Mouse (Mus musculus): ENCODE measurements around the gene Ina. TPM values are rescaled to one million over a fixed set of nuclear protein-coding genes. Genes with fewer than 3 reads are reported as not detected.

Ina gene
- polyA plus RNA-seq, 1 experiment from 2014 or later: 102 TPM

DNA sequence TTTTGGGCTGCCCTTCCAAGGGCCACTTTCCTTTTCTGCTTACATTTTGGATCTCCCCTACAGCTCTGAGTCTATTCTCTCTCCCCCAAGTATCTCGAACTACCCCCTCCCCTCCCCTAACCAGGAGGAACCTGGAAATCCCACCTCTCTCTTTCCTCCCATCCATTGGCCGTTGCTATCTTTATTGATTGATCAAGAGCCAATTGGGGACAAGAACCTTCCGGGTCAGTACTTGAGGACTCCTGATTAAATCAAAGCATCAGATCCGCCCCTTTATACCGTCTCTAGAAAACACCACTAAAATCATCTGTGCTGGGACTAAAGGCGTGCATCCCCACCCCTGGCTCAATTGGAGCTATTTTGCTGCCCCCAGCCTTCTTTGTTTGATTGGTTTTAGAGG is 33.0 kb upstream of the Ina start:
- no peak overlapping the region for H3K4me2 ChIP-seq (ENCODE audit: low read depth, low read length, severe bottlenecking)
- no peaks in the 10 kb centered on the region for H3K9me3 ChIP-seq (ENCODE audit: control insufficient read depth, low read length)
- no peaks in the 10 kb centered on the region for H3K36me3 ChIP-seq (ENCODE audit: control insufficient read depth, insufficient read depth, low read length)
- no peaks in the 10 kb centered on the region for H3K27me3 ChIP-seq (ENCODE audit: control insufficient read depth, insufficient read depth, low read length)
- DNase-seq (ENCODE audit: low spot score) (no peak), ATAC-seq (replicated peaks; ENCODE audit: low FRiP score) (no peak)
- H3K4me3 ChIP-seq (ENCODE audit: low read depth, low read length): no peak overlapping the region
- H3K9ac ChIP-seq (ENCODE audit: low read length): no peak overlapping the region
- H3K4me1 ChIP-seq (replicated peaks; ENCODE audit: control insufficient read depth, insufficient read depth, low read length): no peaks in the 10 kb centered on the region
- 36% methylated on average over 6 of the region's 6 CpGs for WGBS
- no peak overlapping the region for H3K27ac ChIP-seq (ENCODE audit: low read depth, low read length)

DNA sequence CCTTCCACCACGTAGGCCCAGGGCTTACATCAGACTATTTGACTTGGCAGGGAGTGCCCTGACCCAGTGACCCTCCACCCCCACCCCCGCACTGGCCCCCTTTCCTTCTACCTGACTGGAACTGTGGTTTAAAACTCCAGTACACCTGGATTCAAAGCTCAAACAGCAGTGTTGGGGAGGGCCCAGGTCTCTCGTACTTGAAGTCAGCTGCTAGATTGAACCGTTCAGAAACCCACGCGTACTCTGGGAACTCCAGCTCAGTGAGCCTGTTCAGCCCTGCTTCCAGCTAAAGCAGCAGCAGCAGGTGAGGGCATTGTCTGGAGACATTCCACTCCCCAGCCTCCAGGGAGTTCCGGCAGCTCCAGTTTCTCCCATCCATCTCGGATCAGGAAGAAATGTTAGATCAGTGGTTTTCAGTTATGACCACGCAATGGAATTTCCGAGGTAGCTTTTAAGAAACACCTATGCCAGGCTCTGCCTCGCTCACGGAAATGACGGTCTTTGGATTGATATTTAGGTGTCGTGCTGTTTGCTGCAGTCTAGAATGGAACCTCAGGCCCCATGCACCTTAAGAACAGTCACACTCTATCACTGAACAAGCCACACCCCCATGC is 31.0 kb upstream of the Ina start:
- Histone ChIP-seq H3K27me3 (ENCODE audit: control insufficient read depth, insufficient read depth, low read length) (no peaks in the 10 kb centered on the region), H3K9ac (ENCODE audit: low read length) (no peak overlapping the region), H3K4me3 (ENCODE audit: low read depth, low read length) (no peak overlapping the region), H3K27ac (ENCODE audit: low read depth, low read length) (no peak overlapping the region), H3K4me2 (ENCODE audit: low read depth, low read length, severe bottlenecking) (no peak overlapping the region), H3K9me3 (ENCODE audit: control insufficient read depth, low read length) (no peaks in the 10 kb centered on the region), H3K4me1 (replicated peaks; ENCODE audit: control insufficient read depth, insufficient read depth, low read length) (peaks cover 3% of the 10 kb centered on the region; the same call in 1 of the 2 replicates), H3K36me3 (ENCODE audit: control insufficient read depth, insufficient read depth, low read length) (no peaks in the 10 kb centered on the region)
- ATAC-seq (replicated peaks; ENCODE audit: low FRiP score): no peak
- no peak for DNase-seq (ENCODE audit: low spot score)
- 50% methylated on average over 14 of the region's 14 CpGs for WGBS

DNA sequence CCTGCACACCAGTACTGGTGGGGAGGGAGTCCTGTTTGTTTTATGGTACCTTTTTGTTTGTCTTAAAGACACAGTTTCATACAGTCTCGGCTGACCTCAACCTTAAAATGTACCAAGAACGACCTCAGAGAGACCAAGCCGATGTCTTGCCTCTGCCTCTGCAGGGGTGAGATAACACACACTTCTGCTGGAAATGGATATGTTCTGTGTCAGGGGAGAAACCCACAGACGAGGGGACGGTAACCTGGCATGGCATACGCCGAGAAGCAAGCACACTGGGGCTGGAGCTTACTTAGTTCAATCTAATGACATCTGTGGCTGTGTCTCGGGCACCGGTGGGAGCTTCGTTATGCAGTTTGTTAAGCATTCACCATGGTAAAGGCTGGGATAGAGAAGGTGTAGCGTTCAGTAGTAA is 30.5 kb upstream of the Ina start:
- no peak overlapping the region for H3K27ac ChIP-seq (ENCODE audit: low read depth, low read length)
- no peak overlapping the region for H3K4me3 ChIP-seq (ENCODE audit: low read depth, low read length)
- no peak for ATAC-seq (replicated peaks; ENCODE audit: low FRiP score)
- DNase-seq (ENCODE audit: low spot score): no peak
- H3K9ac ChIP-seq (ENCODE audit: low read length): no peak overlapping the region
- H3K4me1 ChIP-seq (replicated peaks; ENCODE audit: control insufficient read depth, insufficient read depth, low read length): peaks cover 5% of the 10 kb centered on the region; the same call in 1 of the 2 replicates
- H3K36me3 ChIP-seq (ENCODE audit: control insufficient read depth, insufficient read depth, low read length): no peaks in the 10 kb centered on the region
- no peaks in the 10 kb centered on the region for H3K27me3 ChIP-seq (ENCODE audit: control insufficient read depth, insufficient read depth, low read length)
- WGBS: 64% methylated on average over 11 of the region's 11 CpGs
- no peak overlapping the region for H3K4me2 ChIP-seq (ENCODE audit: low read depth, low read length, severe bottlenecking)
- no peaks in the 10 kb centered on the region for H3K9me3 ChIP-seq (ENCODE audit: control insufficient read depth, low read length)

DNA sequence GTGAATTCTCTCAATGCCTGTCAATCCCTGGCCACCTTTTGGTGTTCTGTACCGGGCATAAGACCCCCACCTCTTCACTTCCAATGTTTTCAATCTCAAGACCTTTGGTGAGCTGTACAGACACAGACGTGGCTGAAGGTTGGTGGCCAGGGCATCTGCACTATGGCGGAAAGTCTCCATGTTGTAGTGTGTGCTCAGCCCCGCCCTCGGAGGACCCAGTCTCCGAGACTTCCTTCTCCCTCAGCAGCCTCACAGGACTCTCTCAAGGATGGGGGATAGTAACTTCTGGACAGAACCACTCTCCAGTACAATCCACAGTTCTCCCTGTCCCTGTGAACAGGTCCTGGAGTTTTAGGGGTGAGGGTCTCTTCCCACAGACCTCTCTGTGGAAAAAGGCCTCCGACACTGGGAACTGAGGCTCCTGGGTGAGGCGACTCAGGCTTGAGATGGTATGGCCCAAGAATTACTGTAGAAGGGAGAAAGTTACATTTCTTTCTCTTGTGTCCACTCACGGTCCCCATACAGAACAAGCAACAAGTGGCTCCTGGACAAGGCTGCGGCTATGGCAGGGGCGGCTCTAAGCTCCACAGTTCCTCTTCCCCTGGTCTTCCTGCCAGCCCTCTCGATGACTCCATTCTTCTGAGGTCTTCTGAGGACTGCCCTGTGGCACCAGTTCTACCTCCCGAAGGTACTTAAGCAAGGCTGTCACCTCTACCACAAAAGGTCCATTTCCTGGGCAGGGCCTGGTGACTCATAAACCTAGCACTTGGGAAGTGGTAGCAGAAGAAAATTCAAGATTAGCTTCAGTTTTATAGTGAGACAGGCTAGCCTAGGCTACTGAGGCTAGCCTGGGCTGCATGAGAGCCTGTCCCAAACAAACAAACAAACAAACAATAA is 29.5 kb upstream of the Ina start:
- no peaks in the 10 kb centered on the region for H3K9me3 ChIP-seq (ENCODE audit: control insufficient read depth, low read length)
- no peak overlapping the region for H3K9ac ChIP-seq (ENCODE audit: low read length)
- H3K27ac ChIP-seq (ENCODE audit: low read depth, low read length): no peak overlapping the region
- WGBS: 87% methylated on average over 13 of the region's 13 CpGs
- H3K36me3 ChIP-seq (ENCODE audit: control insufficient read depth, insufficient read depth, low read length): no peaks in the 10 kb centered on the region
- DNase-seq (ENCODE audit: low spot score) (no peak), ATAC-seq (replicated peaks; ENCODE audit: low FRiP score) (no peak)
- no peak overlapping the region for H3K4me3 ChIP-seq (ENCODE audit: low read depth, low read length)
- H3K4me1 ChIP-seq (replicated peaks; ENCODE audit: control insufficient read depth, insufficient read depth, low read length): peaks cover 6% of the 10 kb centered on the region; the same call in 1 of the 2 replicates
- no peak overlapping the region for H3K4me2 ChIP-seq (ENCODE audit: low read depth, low read length, severe bottlenecking)
- no peaks in the 10 kb centered on the region for H3K27me3 ChIP-seq (ENCODE audit: control insufficient read depth, insufficient read depth, low read length)

DNA sequence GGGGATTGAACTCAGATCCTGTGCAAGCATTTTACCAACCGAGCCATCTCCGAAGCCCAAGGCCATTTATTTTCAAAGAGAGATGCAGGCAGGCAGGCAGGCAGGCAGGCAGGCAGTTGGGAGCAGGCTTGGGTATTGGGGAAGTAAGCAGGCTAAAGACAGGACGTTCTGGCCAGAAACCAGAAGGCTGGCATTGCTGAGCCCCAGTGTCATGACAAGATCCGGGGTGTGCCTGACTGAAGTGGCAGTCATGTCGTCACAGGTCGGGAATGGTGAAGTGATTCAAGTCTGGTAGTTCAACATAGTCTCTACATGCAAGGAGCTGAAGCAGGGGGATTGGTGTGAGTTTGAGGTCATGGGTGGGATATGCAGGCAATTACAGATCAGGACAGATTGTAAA is 26.9 kb upstream of the Ina start:
- DNase-seq (ENCODE audit: low spot score) (no peak), ATAC-seq (replicated peaks; ENCODE audit: low FRiP score) (no peak)
- Histone ChIP-seq H3K9ac (ENCODE audit: low read length) (no peak overlapping the region), H3K4me3 (ENCODE audit: low read depth, low read length) (no peak overlapping the region), H3K4me1 (replicated peaks; ENCODE audit: control insufficient read depth, insufficient read depth, low read length) (peaks cover 6% of the 10 kb centered on the region; the same call in 1 of the 2 replicates), H3K36me3 (ENCODE audit: control insufficient read depth, insufficient read depth, low read length) (no peaks in the 10 kb centered on the region), H3K27me3 (ENCODE audit: control insufficient read depth, insufficient read depth, low read length) (no peaks in the 10 kb centered on the region), H3K4me2 (ENCODE audit: low read depth, low read length, severe bottlenecking) (no peak overlapping the region), H3K9me3 (ENCODE audit: control insufficient read depth, low read length) (no peaks in the 10 kb centered on the region), H3K27ac (ENCODE audit: low read depth, low read length) (no peak overlapping the region)
- 88% methylated on average over 6 of the region's 6 CpGs for WGBS

DNA sequence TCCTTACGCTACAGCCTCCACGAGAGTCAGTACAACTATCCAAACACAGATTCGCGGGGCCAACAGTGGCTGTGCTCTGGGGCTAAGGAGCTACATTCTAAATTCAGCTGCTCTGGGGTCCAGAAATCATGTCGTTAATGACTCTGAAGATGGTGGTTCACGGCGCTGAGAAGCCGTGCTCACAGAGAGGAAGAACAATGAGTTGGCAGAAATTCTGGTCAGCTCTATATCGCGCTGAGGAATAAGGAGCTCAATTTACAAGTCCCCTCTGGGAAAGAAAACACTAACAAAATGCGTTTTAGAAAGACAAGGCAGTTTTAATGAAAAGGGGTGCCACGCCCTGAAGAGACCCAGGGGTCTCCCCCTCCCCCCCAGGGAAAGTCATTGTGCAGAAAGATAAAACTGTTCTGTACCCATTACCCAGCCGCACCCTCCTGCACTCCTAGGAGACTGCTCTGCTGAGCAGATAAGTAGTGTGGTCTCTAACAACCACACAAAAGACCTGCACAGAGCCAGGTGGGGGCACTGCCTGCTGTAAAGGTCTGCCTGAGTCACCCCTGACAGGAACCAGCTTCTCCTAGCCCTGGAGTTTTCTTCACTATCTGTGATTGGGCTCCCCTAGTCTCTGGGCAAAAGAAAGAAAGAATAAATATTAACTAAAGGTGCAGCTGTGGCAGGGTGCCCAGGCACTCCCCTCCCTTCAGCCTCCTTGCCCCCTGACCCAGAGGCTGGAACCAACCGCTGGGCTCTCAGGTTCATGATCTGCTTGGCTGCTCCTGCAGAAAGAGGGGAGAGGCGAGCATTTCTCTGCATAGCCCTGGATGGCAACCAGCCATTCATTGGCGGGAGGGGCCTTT is 26.0 kb upstream of the Ina start:
- Histone ChIP-seq H3K4me1 (replicated peaks; ENCODE audit: control insufficient read depth, insufficient read depth, low read length) (peaks cover 6% of the 10 kb centered on the region; the same call in 1 of the 2 replicates), H3K9ac (ENCODE audit: low read length) (no peak overlapping the region), H3K4me3 (ENCODE audit: low read depth, low read length) (no peak overlapping the region), H3K9me3 (ENCODE audit: control insufficient read depth, low read length) (no peaks in the 10 kb centered on the region), H3K36me3 (ENCODE audit: control insufficient read depth, insufficient read depth, low read length) (no peaks in the 10 kb centered on the region), H3K27me3 (ENCODE audit: control insufficient read depth, insufficient read depth, low read length) (no peaks in the 10 kb centered on the region), H3K4me2 (ENCODE audit: low read depth, low read length, severe bottlenecking) (no peak overlapping the region), H3K27ac (ENCODE audit: low read depth, low read length) (no peak overlapping the region)
- DNase-seq (ENCODE audit: low spot score): no peak
- WGBS: 54% methylated on average over 16 of the region's 16 CpGs
- ATAC-seq (replicated peaks; ENCODE audit: low FRiP score): no peak

DNA sequence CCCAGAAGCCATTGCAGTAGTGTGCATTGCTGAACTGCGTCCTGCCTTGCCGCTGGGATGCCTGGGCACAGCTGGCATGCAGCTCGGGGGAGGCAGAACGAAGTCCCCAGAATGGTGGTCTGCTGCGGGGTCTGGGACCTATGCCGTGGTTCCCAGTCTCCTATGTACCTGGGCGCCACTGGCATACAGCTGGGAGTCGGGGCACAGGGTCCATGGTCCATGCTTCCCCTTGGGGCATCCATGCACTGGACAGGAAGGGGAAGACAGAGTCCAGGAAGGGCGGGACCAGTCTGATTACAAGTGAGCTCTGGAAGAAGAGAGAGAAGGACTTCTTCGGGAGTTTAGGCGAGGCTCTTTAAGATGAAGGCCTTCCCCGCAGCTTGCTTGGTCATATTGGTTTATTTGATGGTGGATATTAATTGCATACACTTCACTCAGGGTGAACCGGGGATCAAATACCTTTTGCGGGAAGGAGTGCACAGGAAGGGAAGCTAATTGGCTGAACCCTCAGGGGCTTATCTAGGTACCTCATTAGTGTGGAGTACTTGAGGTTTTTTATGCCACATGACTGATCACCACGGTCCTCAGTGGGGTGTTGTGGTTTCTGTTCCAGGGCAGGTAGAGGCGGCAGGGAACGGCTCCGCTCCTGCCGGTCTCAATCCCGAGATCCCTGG is 24.9 kb upstream of the Ina start:
- no peak for DNase-seq (ENCODE audit: low spot score)
- 80% methylated on average over 20 of the region's 20 CpGs for WGBS
- Histone ChIP-seq H3K4me2 (ENCODE audit: low read depth, low read length, severe bottlenecking) (no peak overlapping the region), H3K27ac (ENCODE audit: low read depth, low read length) (no peak overlapping the region), H3K4me3 (ENCODE audit: low read depth, low read length) (no peak overlapping the region), H3K9me3 (ENCODE audit: control insufficient read depth, low read length) (no peaks in the 10 kb centered on the region), H3K36me3 (ENCODE audit: control insufficient read depth, insufficient read depth, low read length) (no peaks in the 10 kb centered on the region), H3K9ac (ENCODE audit: low read length) (no peak overlapping the region), H3K27me3 (ENCODE audit: control insufficient read depth, insufficient read depth, low read length) (no peaks in the 10 kb centered on the region), H3K4me1 (replicated peaks; ENCODE audit: control insufficient read depth, insufficient read depth, low read length) (peaks cover 6% of the 10 kb centered on the region; the same call in 1 of the 2 replicates)
- no peak for ATAC-seq (replicated peaks; ENCODE audit: low FRiP score)

DNA sequence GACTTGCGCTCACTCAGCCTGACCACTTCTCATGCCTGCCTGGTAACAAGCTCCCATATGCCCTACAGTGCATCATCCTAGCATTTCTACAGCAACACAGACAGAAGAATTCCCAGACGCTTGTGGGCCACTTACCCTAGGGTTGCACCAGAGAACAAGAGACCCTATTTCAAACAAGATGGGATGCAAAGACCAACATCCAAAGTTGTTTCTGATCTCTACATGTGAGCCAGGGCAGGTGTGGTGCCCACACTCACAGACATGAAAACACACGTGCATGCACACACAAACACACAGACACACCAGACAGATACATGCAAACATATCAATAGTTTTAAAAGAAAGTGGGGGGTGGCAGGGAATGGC is 24.4 kb upstream of the Ina start:
- no peaks in the 10 kb centered on the region for H3K36me3 ChIP-seq (ENCODE audit: control insufficient read depth, insufficient read depth, low read length)
- H3K27ac ChIP-seq (ENCODE audit: low read depth, low read length): no peak overlapping the region
- H3K9ac ChIP-seq (ENCODE audit: low read length): no peak overlapping the region
- H3K9me3 ChIP-seq (ENCODE audit: control insufficient read depth, low read length): no peaks in the 10 kb centered on the region
- no peak overlapping the region for H3K4me2 ChIP-seq (ENCODE audit: low read depth, low read length, severe bottlenecking)
- H3K4me1 ChIP-seq (replicated peaks; ENCODE audit: control insufficient read depth, insufficient read depth, low read length): peaks cover 6% of the 10 kb centered on the region; the same call in 1 of the 2 replicates
- H3K4me3 ChIP-seq (ENCODE audit: low read depth, low read length): no peak overlapping the region
- no peaks in the 10 kb centered on the region for H3K27me3 ChIP-seq (ENCODE audit: control insufficient read depth, insufficient read depth, low read length)
- DNase-seq (ENCODE audit: low spot score): no peak
- ATAC-seq (replicated peaks; ENCODE audit: low FRiP score): no peak
- 90% methylated on average over 3 of the region's 3 CpGs for WGBS
